10 mouse cellular contexts compared by ENCODE assay signal in genomic region chr16:50118150-50118549, GRCm38 (mm10).
DNase-seq lines count a peak whose midpoint lies in the region; ATAC-seq and TF ChIP-seq lines count a peak whose summit lies in the region.
"Had no signal": no experiment of that assay in that cellular context is flagged by ENCODE, and none has a peak within 500 bp of the region (broad histone marks: within the 10 kb centered on the region; RNA-seq: fewer than 3 reads in every experiment).

No protein-coding gene starts in this region.

- no peak overlapping the region for H3K4me3 ChIP-seq in forebrain, postnatal 0 days (ENCODE audit: low read depth, low read length)
- H3K4me3 ChIP-seq in forebrain, embryonic 13.5 days: no peak overlapping the region
- H3K4me3 ChIP-seq in hindbrain, embryonic 11.5 days (ENCODE audit: low read depth, low read length): no peak overlapping the region
- no peak overlapping the region for H3K4me3 ChIP-seq in hindbrain, embryonic 12.5 days
- H3K4me3 ChIP-seq in midbrain, embryonic 10.5 days: no peak overlapping the region
- H3K4me3 ChIP-seq: embryonic facial prominence, embryonic 13.5 days had no signal

- WGBS in forebrain, postnatal 0 days: 95% methylated on average over 7 of the region's 7 CpGs
- WGBS in forebrain, embryonic 13.5 days: 91% methylated on average over 7 of the region's 7 CpGs
- WGBS in hindbrain, embryonic 11.5 days: 90% methylated on average over 7 of the region's 7 CpGs
- 93% methylated on average over 7 of the region's 7 CpGs for WGBS in hindbrain, embryonic 12.5 days
- 95% methylated on average over 7 of the region's 7 CpGs for WGBS in midbrain, embryonic 10.5 days

- DNase-seq in forebrain, postnatal 0 days: no peak
- peak; percentile 7 for DNase-seq in urinary bladder, postnatal 14 days (ENCODE audit: low spot score)
- no peak for DNase-seq in urinary bladder, postnatal 36 days (ENCODE audit: low spot score in 2 of 2)
- no peak for DNase-seq in hindbrain, embryonic 11.5 days (ENCODE audit: low spot score)
- no peak for DNase-seq in midbrain, embryonic 10.5 days (ENCODE audit: low spot score)

- no peak for ATAC-seq in forebrain, postnatal 0 days
- no peak for ATAC-seq in forebrain, embryonic 13.5 days
- ATAC-seq in megakaryocyte, adult 5-6 weeks (ENCODE audit: poor library complexity, severe bottlenecking): peak; percentile 54; the same call in 1 of the 2 replicates
- ATAC-seq in hindbrain, embryonic 11.5 days (ENCODE audit: low FRiP score): no peak
- no peak for ATAC-seq in hindbrain, embryonic 12.5 days (ENCODE audit: low FRiP score)
- ATAC-seq: activated CD4-positive, CD25-positive, alpha-beta regulatory T cell, adult 4 months had no signal

- H3K27ac ChIP-seq in forebrain, postnatal 0 days (ENCODE audit: low read depth, low read length): no peak overlapping the region
- no peak overlapping the region for H3K27ac ChIP-seq in forebrain, embryonic 13.5 days
- H3K27ac ChIP-seq in hindbrain, embryonic 11.5 days (ENCODE audit: low read depth, low read length): no peak overlapping the region
- no peak overlapping the region for H3K27ac ChIP-seq in hindbrain, embryonic 12.5 days
- H3K27ac ChIP-seq in midbrain, embryonic 10.5 days (replicated peaks): no peak overlapping the region
- H3K27ac ChIP-seq: embryonic facial prominence, embryonic 13.5 days had no signal

- TF ChIP-seq CTCF in forebrain, postnatal 0 days (IDR thresholded peaks at IDR 0.05; ENCODE audit: low read depth): 0 out of 2 replicates have a peak, but pooled peaks have one; percentile 4

- no peaks in the 10 kb centered on the region for H3K4me1 ChIP-seq in forebrain, postnatal 0 days (ENCODE audit: insufficient read depth)
- no peaks in the 10 kb centered on the region for H3K4me1 ChIP-seq in forebrain, embryonic 13.5 days
- no peaks in the 10 kb centered on the region for H3K4me1 ChIP-seq in hindbrain, embryonic 11.5 days (replicated peaks; ENCODE audit: control insufficient read depth, insufficient read depth, low read length)
- no peaks in the 10 kb centered on the region for H3K4me1 ChIP-seq in hindbrain, embryonic 12.5 days
- H3K4me1 ChIP-seq in midbrain, embryonic 10.5 days: no peaks in the 10 kb centered on the region
- H3K4me1 ChIP-seq: embryonic facial prominence, embryonic 13.5 days had no signal

- H3K9ac ChIP-seq in forebrain, postnatal 0 days: no peak overlapping the region
- H3K9ac ChIP-seq in forebrain, embryonic 13.5 days: no peak overlapping the region
- no peak overlapping the region for H3K9ac ChIP-seq in hindbrain, embryonic 11.5 days (ENCODE audit: low read depth, low read length)
- no peak overlapping the region for H3K9ac ChIP-seq in hindbrain, embryonic 12.5 days
- H3K9ac ChIP-seq: embryonic facial prominence, embryonic 13.5 days had no signal

- H3K36me3 ChIP-seq in forebrain, postnatal 0 days (ENCODE audit: insufficient read depth): no peaks in the 10 kb centered on the region
- H3K36me3 ChIP-seq in forebrain, embryonic 13.5 days (ENCODE audit: poor library complexity, severe bottlenecking): no peaks in the 10 kb centered on the region
- no peaks in the 10 kb centered on the region for H3K36me3 ChIP-seq in hindbrain, embryonic 11.5 days (ENCODE audit: control insufficient read depth, insufficient read depth, low read length)
- H3K36me3 ChIP-seq in hindbrain, embryonic 12.5 days: no peaks in the 10 kb centered on the region
- H3K36me3 ChIP-seq in midbrain, embryonic 10.5 days: no peaks in the 10 kb centered on the region
- H3K36me3 ChIP-seq: embryonic facial prominence, embryonic 13.5 days had no signal

- no peaks in the 10 kb centered on the region for H3K27me3 ChIP-seq in forebrain, postnatal 0 days (ENCODE audit: insufficient read depth, low read length)
- no peaks in the 10 kb centered on the region for H3K27me3 ChIP-seq in forebrain, embryonic 13.5 days
- no peaks in the 10 kb centered on the region for H3K27me3 ChIP-seq in hindbrain, embryonic 11.5 days (ENCODE audit: control insufficient read depth, insufficient read depth, low read length)
- no peaks in the 10 kb centered on the region for H3K27me3 ChIP-seq in hindbrain, embryonic 12.5 days
- no peaks in the 10 kb centered on the region for H3K27me3 ChIP-seq in midbrain, embryonic 10.5 days (ENCODE audit: low read depth, poor library complexity, severe bottlenecking)
- H3K27me3 ChIP-seq: embryonic facial prominence, embryonic 13.5 days had no signal

- H3K4me2 ChIP-seq in forebrain, postnatal 0 days (ENCODE audit: low read depth): no peak overlapping the region
- H3K4me2 ChIP-seq in forebrain, embryonic 13.5 days: no peak overlapping the region
- no peak overlapping the region for H3K4me2 ChIP-seq in hindbrain, embryonic 11.5 days (replicated peaks; ENCODE audit: low read depth, low read length)
- no peak overlapping the region for H3K4me2 ChIP-seq in hindbrain, embryonic 12.5 days (replicated peaks)
- H3K4me2 ChIP-seq: embryonic facial prominence, embryonic 13.5 days had no signal

- no peaks in the 10 kb centered on the region for H3K9me3 ChIP-seq in forebrain, postnatal 0 days (ENCODE audit: low read length)
- H3K9me3 ChIP-seq in forebrain, embryonic 13.5 days (replicated peaks): no peaks in the 10 kb centered on the region
- no peaks in the 10 kb centered on the region for H3K9me3 ChIP-seq in hindbrain, embryonic 11.5 days (ENCODE audit: control insufficient read depth, low read length)
- no peaks in the 10 kb centered on the region for H3K9me3 ChIP-seq in hindbrain, embryonic 12.5 days (replicated peaks)
- H3K9me3 ChIP-seq in midbrain, embryonic 10.5 days (replicated peaks): no peaks in the 10 kb centered on the region
- H3K9me3 ChIP-seq: embryonic facial prominence, embryonic 13.5 days had no signal
